Mouse (Mus musculus): ENCODE data around the gene Tyrobp. TPM values are rescaled to one million over a fixed set of nuclear protein-coding genes. Genes with fewer than 3 reads are reported as not detected.

Gene Tyrobp
- polyA plus RNA-seq, 2 experiments = 54.2 to 84.7 TPM

DNA sequence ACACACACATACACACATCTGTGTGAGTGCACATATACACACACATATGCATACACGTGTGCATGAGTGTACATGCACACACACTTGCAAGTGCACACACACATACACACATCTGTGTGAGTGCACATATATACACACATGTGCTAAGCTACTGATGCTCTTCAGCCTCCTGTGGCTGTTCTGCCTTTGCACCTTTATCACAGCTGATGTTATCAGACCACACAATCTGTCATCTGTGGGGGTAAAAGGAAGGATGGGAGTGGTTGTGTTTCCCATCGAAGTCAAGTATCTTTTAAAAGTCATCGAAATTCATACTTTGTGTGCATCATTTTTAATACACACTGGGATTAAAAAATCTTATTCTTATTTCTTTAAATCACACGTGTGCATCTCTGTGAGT, 11.2 kb upstream of the Tyrobp start:
- no peak overlapping the region for H3K9ac ChIP-seq (ENCODE audit: low read depth, low read length, severe bottlenecking)
- no peak overlapping the region for H3K4me2 ChIP-seq (replicated peaks; ENCODE audit: low read depth, low read length, severe bottlenecking)
- TF ChIP-seq POLR2A (IDR thresholded peaks at IDR 0.05; ENCODE audit: borderline replicate concordance, extremely low read depth, insufficient read depth, insufficient read length) = no peak
- no peak for ATAC-seq (ENCODE audit: low FRiP score, low read depth)
- H3K4me1 ChIP-seq (ENCODE audit: control insufficient read depth, insufficient read depth, low read length) = no peaks in the 10 kb centered on the region
- DNase-seq (ENCODE audit: low spot score) = no peak
- H3K27ac ChIP-seq (replicated peaks; ENCODE audit: low read depth, low read length) = no peak overlapping the region
- no peaks in the 10 kb centered on the region for H3K27me3 ChIP-seq (ENCODE audit: control insufficient read depth, insufficient read depth, low read length)
- H3K4me3 ChIP-seq (replicated peaks; ENCODE audit: low read length) = no peak overlapping the region
- WGBS = 69% methylated on average over 4 of the region's 4 CpGs
- no peaks in the 10 kb centered on the region for H3K9me3 ChIP-seq (ENCODE audit: control insufficient read depth, low read length)
- H3K36me3 ChIP-seq (ENCODE audit: control insufficient read depth, insufficient read depth, low read length) = no peaks in the 10 kb centered on the region

DNA sequence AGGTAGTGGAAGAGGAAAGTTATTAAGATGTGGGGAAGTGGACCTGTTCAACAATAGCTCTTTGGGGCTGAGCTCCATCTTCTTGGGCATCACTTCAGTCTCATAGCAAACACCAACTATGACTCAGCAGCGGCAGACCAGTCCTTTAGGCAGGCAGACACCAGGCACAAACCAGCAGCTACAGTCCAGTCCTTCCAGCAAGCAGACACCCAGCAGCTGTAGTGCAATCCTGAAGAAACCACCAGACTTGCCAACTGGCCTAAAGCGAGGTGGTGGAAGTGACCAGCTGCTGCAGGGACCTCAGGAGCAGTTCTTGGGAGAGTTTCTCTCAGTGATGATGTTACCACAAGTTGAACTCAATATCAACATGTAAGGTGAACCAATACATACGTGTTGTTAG, 4.9 kb upstream of the Tyrobp start:
- 86% methylated on average over 3 of the region's 3 CpGs for WGBS
- H3K27me3 ChIP-seq (ENCODE audit: control insufficient read depth, insufficient read depth, low read length) = no peaks in the 10 kb centered on the region
- H3K4me3 ChIP-seq (replicated peaks; ENCODE audit: low read length) = no peak overlapping the region
- no peaks in the 10 kb centered on the region for H3K9me3 ChIP-seq (ENCODE audit: control insufficient read depth, low read length)
- H3K4me1 ChIP-seq (ENCODE audit: control insufficient read depth, insufficient read depth, low read length) = no peaks in the 10 kb centered on the region
- no peak for DNase-seq (ENCODE audit: low spot score)
- H3K36me3 ChIP-seq (ENCODE audit: control insufficient read depth, insufficient read depth, low read length) = no peaks in the 10 kb centered on the region
- no peak overlapping the region for H3K27ac ChIP-seq (replicated peaks; ENCODE audit: low read depth, low read length)
- no peak overlapping the region for H3K4me2 ChIP-seq (replicated peaks; ENCODE audit: low read depth, low read length, severe bottlenecking)
- no peak overlapping the region for H3K9ac ChIP-seq (ENCODE audit: low read depth, low read length, severe bottlenecking)
- TF ChIP-seq POLR2A (IDR thresholded peaks at IDR 0.05; ENCODE audit: borderline replicate concordance, extremely low read depth, insufficient read depth, insufficient read length) = no peak
- no peak for ATAC-seq (ENCODE audit: low FRiP score, low read depth)

DNA sequence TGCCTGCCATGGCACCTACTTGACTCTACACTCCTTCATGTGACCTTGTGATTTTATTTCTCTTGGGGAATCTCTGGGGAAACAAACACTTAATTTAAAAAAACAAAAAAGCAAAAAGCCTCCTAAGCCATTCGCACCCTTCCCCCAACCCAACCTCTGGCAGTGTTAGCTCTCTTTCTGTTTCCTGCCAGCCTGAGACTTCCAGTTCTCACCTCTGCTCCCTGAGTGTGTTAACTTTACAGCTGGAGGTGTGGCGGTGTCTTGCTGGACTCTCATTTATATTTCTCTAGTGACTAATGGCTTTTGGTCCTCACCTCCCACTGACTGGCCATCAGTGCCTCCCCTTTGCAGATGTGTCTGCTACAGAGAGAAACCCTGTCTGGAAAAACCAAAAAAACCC, 3.8 kb upstream of the Tyrobp start:
- Histone ChIP-seq H3K4me2 (replicated peaks; ENCODE audit: low read depth, low read length, severe bottlenecking) (no peak overlapping the region), H3K4me3 (replicated peaks; ENCODE audit: low read length) (no peak overlapping the region), H3K27me3 (ENCODE audit: control insufficient read depth, insufficient read depth, low read length) (no peaks in the 10 kb centered on the region), H3K4me1 (ENCODE audit: control insufficient read depth, insufficient read depth, low read length) (no peaks in the 10 kb centered on the region), H3K9me3 (ENCODE audit: control insufficient read depth, low read length) (no peaks in the 10 kb centered on the region), H3K9ac (ENCODE audit: low read depth, low read length, severe bottlenecking) (no peak overlapping the region), H3K36me3 (ENCODE audit: control insufficient read depth, insufficient read depth, low read length) (no peaks in the 10 kb centered on the region), H3K27ac (replicated peaks; ENCODE audit: low read depth, low read length) (no peak overlapping the region)
- TF ChIP-seq POLR2A (IDR thresholded peaks at IDR 0.05; ENCODE audit: borderline replicate concordance, extremely low read depth, insufficient read depth, insufficient read length) = no peak
- no peak for ATAC-seq (ENCODE audit: low FRiP score, low read depth)
- 36% methylated on average over 2 of the region's 2 CpGs for WGBS
- DNase-seq (ENCODE audit: low spot score) = no peak

DNA sequence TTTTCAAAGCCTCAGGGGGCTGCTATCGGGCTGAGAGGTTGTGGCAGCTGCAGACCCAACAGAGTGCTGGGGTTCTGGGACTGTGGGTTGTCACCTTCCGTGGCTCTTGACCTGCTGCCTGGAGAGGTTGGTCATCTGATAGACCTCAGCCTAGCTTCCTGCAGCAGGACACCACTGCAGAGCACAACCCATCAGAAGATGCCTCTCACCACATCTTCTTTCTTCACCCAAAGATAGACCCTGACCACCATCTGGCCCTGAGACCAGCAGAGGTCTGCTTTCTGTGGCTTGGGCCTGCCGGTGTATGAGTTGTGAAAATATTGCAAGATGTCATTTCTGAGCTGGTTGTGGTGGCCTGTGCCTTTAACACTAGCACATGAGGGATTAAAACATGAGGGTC, 2.5 kb upstream of the Tyrobp start:
- Histone ChIP-seq H3K4me1 (ENCODE audit: control insufficient read depth, insufficient read depth, low read length) (no peaks in the 10 kb centered on the region), H3K27me3 (ENCODE audit: control insufficient read depth, insufficient read depth, low read length) (no peaks in the 10 kb centered on the region), H3K9ac (ENCODE audit: low read depth, low read length, severe bottlenecking) (no peak overlapping the region), H3K27ac (replicated peaks; ENCODE audit: low read depth, low read length) (no peak overlapping the region), H3K4me2 (replicated peaks; ENCODE audit: low read depth, low read length, severe bottlenecking) (no peak overlapping the region), H3K36me3 (ENCODE audit: control insufficient read depth, insufficient read depth, low read length) (no peaks in the 10 kb centered on the region), H3K4me3 (replicated peaks; ENCODE audit: low read length) (no peak overlapping the region), H3K9me3 (ENCODE audit: control insufficient read depth, low read length) (no peaks in the 10 kb centered on the region)
- ATAC-seq (ENCODE audit: low FRiP score, low read depth) = no peak
- DNase-seq (ENCODE audit: low spot score) = no peak
- TF ChIP-seq POLR2A (IDR thresholded peaks at IDR 0.05; ENCODE audit: borderline replicate concordance, extremely low read depth, insufficient read depth, insufficient read length) = no peak
- WGBS = 64% methylated on average over 3 of the region's 3 CpGs

DNA sequence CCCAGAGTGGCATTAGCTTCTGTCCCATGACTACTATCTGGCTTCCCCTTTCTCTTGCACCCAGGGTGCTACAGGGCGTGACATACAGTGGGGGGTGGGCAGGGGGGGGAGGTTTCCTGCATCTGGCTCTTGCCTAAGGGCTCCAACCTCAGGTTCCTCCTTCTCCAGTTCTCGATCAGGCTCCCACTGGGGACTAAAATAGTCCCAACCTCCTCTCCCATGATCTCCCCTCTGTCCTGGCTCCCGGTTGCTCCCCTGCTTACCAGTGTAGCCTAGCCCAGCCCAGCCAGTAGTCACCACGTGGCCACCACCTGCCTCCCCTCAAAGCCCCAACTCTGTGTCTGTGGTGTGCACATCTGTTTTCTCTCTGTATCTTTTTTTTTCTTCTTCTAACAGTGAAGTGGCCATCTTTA, 819 bp upstream of the Tyrobp start:
- Histone ChIP-seq H3K36me3 (ENCODE audit: control insufficient read depth, insufficient read depth, low read length) (no peaks in the 10 kb centered on the region), H3K9ac (ENCODE audit: low read depth, low read length, severe bottlenecking) (no peak overlapping the region), H3K4me3 (replicated peaks; ENCODE audit: low read length) (no peak overlapping the region), H3K27ac (replicated peaks; ENCODE audit: low read depth, low read length) (no peak overlapping the region), H3K27me3 (ENCODE audit: control insufficient read depth, insufficient read depth, low read length) (no peaks in the 10 kb centered on the region), H3K4me2 (replicated peaks; ENCODE audit: low read depth, low read length, severe bottlenecking) (no peak overlapping the region), H3K4me1 (ENCODE audit: control insufficient read depth, insufficient read depth, low read length) (no peaks in the 10 kb centered on the region), H3K9me3 (ENCODE audit: control insufficient read depth, low read length) (no peaks in the 10 kb centered on the region)
- DNase-seq (ENCODE audit: low spot score) (no peak), ATAC-seq (ENCODE audit: low FRiP score, low read depth) (no peak)
- no peak for TF ChIP-seq POLR2A (IDR thresholded peaks at IDR 0.05; ENCODE audit: borderline replicate concordance, extremely low read depth, insufficient read depth, insufficient read length)
- 39% methylated on average over 4 of the region's 4 CpGs for WGBS

DNA sequence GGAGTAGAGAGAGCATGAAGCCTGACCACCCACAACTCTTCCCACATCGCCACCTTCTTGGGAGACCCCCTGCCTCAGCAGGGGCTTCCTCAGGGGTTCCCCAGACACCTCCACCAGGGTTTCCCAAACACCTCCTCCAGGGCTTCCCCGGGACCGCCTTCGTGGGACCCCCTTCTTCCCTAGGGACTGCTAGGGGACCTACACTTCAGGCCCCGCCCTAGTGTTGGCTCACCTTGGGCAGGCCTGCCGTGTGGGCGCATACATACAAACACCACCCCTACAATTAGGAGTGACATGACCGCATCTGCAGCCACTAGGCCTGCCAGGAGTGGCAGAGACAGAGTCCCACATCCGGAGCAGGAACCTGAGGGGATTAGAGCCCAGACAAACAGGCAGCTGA, 4.3 kb downstream of the Tyrobp start:
- Histone ChIP-seq H3K27ac (replicated peaks; ENCODE audit: low read depth, low read length) (no peak overlapping the region), H3K9ac (ENCODE audit: low read depth, low read length, severe bottlenecking) (no peak overlapping the region), H3K4me3 (replicated peaks; ENCODE audit: low read length) (no peak overlapping the region), H3K9me3 (ENCODE audit: control insufficient read depth, low read length) (no peaks in the 10 kb centered on the region; the same call in 1 of the 2 replicates), H3K4me2 (replicated peaks; ENCODE audit: low read depth, low read length, severe bottlenecking) (no peak overlapping the region), H3K4me1 (ENCODE audit: control insufficient read depth, insufficient read depth, low read length) (0 out of 2 replicates have a peak, but pooled peaks cover 3% of the 10 kb centered on the region), H3K36me3 (ENCODE audit: control insufficient read depth, insufficient read depth, low read length) (no peaks in the 10 kb centered on the region), H3K27me3 (ENCODE audit: control insufficient read depth, insufficient read depth, low read length) (no peaks in the 10 kb centered on the region)
- no peak for DNase-seq (ENCODE audit: low spot score)
- no peak for TF ChIP-seq POLR2A (IDR thresholded peaks at IDR 0.05; ENCODE audit: borderline replicate concordance, extremely low read depth, insufficient read depth, insufficient read length)
- 69% methylated on average over 9 of the region's 9 CpGs for WGBS
- no peak for ATAC-seq (ENCODE audit: low FRiP score, low read depth)

Measured in limb, embryonic 14.5 days (tissue).